In the genomic region with DNA sequence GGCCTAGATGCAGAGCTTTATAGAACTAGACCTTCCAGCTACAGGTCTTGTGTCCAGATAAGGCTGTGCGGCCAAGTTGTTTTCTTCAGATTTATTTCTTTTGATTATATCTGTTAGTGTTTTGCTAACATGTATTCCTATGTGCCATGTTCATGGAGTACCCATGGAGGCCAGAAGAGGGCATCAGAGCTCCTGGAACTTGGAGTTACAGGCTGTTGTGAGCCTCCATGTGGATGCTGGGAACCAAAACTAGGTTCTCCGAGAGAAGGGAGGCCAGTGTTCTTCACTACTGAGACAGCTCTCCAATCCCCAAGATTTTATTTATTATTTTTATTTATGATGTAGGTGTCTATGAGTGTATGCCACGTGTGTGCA, we compare ENCODE assay signal across 10 mouse cellular contexts. TPM values are rescaled to one million over a fixed set of nuclear protein-coding genes. Genes with fewer than 3 reads are reported as not detected.
DNase-seq lines count a peak whose midpoint lies in the region; ATAC-seq and TF ChIP-seq lines count a peak whose summit lies in the region.
"Had no signal": no experiment of that assay in that cellular context is flagged by ENCODE, and none has a peak within 500 bp of the region (broad histone marks: within the 10 kb centered on the region; RNA-seq: fewer than 3 reads in every experiment).

No protein-coding gene starts in this region.

- no peak overlapping the region for H3K4me2 ChIP-seq in kidney, postnatal 0 days (ENCODE audit: low read length)
- H3K4me2 ChIP-seq in intestine, postnatal 0 days (replicated peaks; ENCODE audit: low read depth): no peak overlapping the region
- H3K4me2 ChIP-seq: heart, embryonic 15.5 days had no signal

- WGBS in kidney, postnatal 0 days: 80% methylated on average over 3 of the region's 3 CpGs
- 80% methylated on average over 3 of the region's 3 CpGs for WGBS in intestine, postnatal 0 days

- H3K9me3 ChIP-seq in kidney, postnatal 0 days (replicated peaks; ENCODE audit: low read length): no peaks in the 10 kb centered on the region
- H3K9me3 ChIP-seq in E14TG2a.4 (ENCODE audit: low read length): no peaks in the 10 kb centered on the region
- H3K9me3 ChIP-seq in intestine, postnatal 0 days (ENCODE audit: control insufficient read depth): no peaks in the 10 kb centered on the region
- H3K9me3 ChIP-seq: heart, embryonic 15.5 days had no signal

- no peak overlapping the region for H3K9ac ChIP-seq in kidney, postnatal 0 days (ENCODE audit: low read depth, low read length)
- no peak overlapping the region for H3K9ac ChIP-seq in intestine, postnatal 0 days (ENCODE audit: low read depth, low read length)
- H3K9ac ChIP-seq: heart, embryonic 15.5 days had no signal

- H3K27ac ChIP-seq in kidney, postnatal 0 days: no peak overlapping the region
- peak overlapping the region; percentile 28; the same call in 1 of the 2 replicates for H3K27ac ChIP-seq in cortical plate, adult 2 months (ENCODE audit: insufficient read depth, low read length)
- no peak overlapping the region for H3K27ac ChIP-seq in intestine, postnatal 0 days (ENCODE audit: low read depth, low read length)

- no peak for TF ChIP-seq POLR2A in cortical plate, adult 2 months (IDR thresholded peaks at IDR 0.05; ENCODE audit: extremely low read depth, insufficient read depth, low read length)

- peak; percentile 51 for TF ChIP-seq CTCF in kidney, postnatal 0 days (IDR thresholded peaks at IDR 0.05; ENCODE audit: low read depth)
- TF ChIP-seq CTCF in E14TG2a.4 (conservative IDR thresholded peaks at IDR 0.05; ENCODE audit: low read length): peak; percentile 58
- no peak for TF ChIP-seq CTCF in cortical plate, adult 2 months (IDR thresholded peaks at IDR 0.05; ENCODE audit: extremely low read depth, insufficient read depth, low read length)
- TF ChIP-seq CTCF in intestine, postnatal 0 days (IDR thresholded peaks at IDR 0.05; ENCODE audit: low read depth): peak; percentile 54

- 0 out of 2 replicates have a peak, but pooled peaks cover 2% of the 10 kb centered on the region for H3K4me1 ChIP-seq in kidney, postnatal 0 days (replicated peaks; ENCODE audit: insufficient read depth, low read length)
- H3K4me1 ChIP-seq in E14TG2a.4 (replicated peaks; ENCODE audit: low read depth, low read length): peaks cover 75% of the 10 kb centered on the region
- H3K4me1 ChIP-seq in cortical plate, adult 2 months (ENCODE audit: control insufficient read depth, insufficient read depth, low read length): no peaks in the 10 kb centered on the region
- 0 out of 2 replicates have a peak, but pooled peaks cover 3% of the 10 kb centered on the region for H3K4me1 ChIP-seq in intestine, postnatal 0 days (replicated peaks; ENCODE audit: control insufficient read depth, insufficient read depth, low read length)

- no peak overlapping the region for H3K4me3 ChIP-seq in kidney, postnatal 0 days (replicated peaks; ENCODE audit: low read depth, low read length)
- H3K4me3 ChIP-seq in E14TG2a.4 (replicated peaks; ENCODE audit: low read length): no peak overlapping the region
- no peak overlapping the region for H3K4me3 ChIP-seq in cortical plate, adult 2 months (ENCODE audit: insufficient read depth, low read length)
- no peak overlapping the region for H3K4me3 ChIP-seq in intestine, postnatal 0 days (ENCODE audit: low read depth, low read length)
- H3K4me3 ChIP-seq: heart, embryonic 15.5 days had no signal

- H3K36me3 ChIP-seq in kidney, postnatal 0 days (ENCODE audit: insufficient read depth, low read length): peaks cover 33% of the 10 kb centered on the region
- H3K36me3 ChIP-seq in E14TG2a.4 (ENCODE audit: insufficient read depth, low read length): peaks cover 16% of the 10 kb centered on the region
- peaks cover 53% of the 10 kb centered on the region for H3K36me3 ChIP-seq in intestine, postnatal 0 days (ENCODE audit: control insufficient read depth, insufficient read depth)

- DNase-seq in kidney, postnatal 0 days (ENCODE audit: low spot score): no peak
- no peak for DNase-seq in kidney, postnatal 14 days
- no peak for DNase-seq in cerebellum, adult 18-20 months
- no peak for DNase-seq in left cerebral cortex, postnatal 25 days (ENCODE audit: low spot score in 2 of 2)
- DNase-seq in layer of hippocampus, postnatal 25 days (ENCODE audit: extremely low spot score in 1 of 2, low spot score in 1 of 2): no peak
- DNase-seq: lung, adult 18-20 months had no signal

- intact Hi-C loops in left cerebral cortex, postnatal 25 days (cut with DNase I): no loop called here

- no peaks in the 10 kb centered on the region for H3K27me3 ChIP-seq in kidney, postnatal 0 days (ENCODE audit: insufficient read depth, low read length)
- H3K27me3 ChIP-seq in E14TG2a.4 (ENCODE audit: insufficient read depth, low read length): no peaks in the 10 kb centered on the region
- H3K27me3 ChIP-seq in intestine, postnatal 0 days (replicated peaks; ENCODE audit: control insufficient read depth, insufficient read depth, low read length): no peaks in the 10 kb centered on the region
- H3K27me3 ChIP-seq: heart, embryonic 15.5 days had no signal

- no peak for ATAC-seq in kidney, postnatal 0 days (replicated peaks; ENCODE audit: low FRiP score, low read depth)
- no peak for ATAC-seq in intestine, postnatal 0 days

RNA-seq across cellular contexts. Expression of a gene that starts 13.5 kb away (rescaled TPM):
- 6.6 and 7.6 TPM in 2 replicates for polyA plus RNA-seq in kidney, postnatal 0 days (2015; fragmentation: Nextera tagmentation; extraction: Ambion mirVana)
- polyA plus RNA-seq in cortical plate, adult 2 months (2012; rRNA removed): 14.0 and 14.1 TPM in 2 replicates
- 10.6 and 12.0 TPM in 2 replicates for polyA plus RNA-seq in intestine, postnatal 0 days (2015; fragmentation: Nextera tagmentation; extraction: Ambion mirVana)
- 10 to 100 TPM; 11.2 to 15.3 TPM for total RNA-seq in left cerebral cortex, postnatal 25 days (2021)
- 10 to 100 TPM; 15.8 to 16.5 TPM for total RNA-seq in layer of hippocampus, postnatal 25 days (2021)

RNA-seq across cellular contexts. Expression of a gene that starts 22.5 kb away (rescaled TPM):
- 71.9 and 79.6 TPM in 2 replicates for polyA plus RNA-seq in kidney, postnatal 0 days (2015; fragmentation: Nextera tagmentation; extraction: Ambion mirVana)
- 67.7 and 68.6 TPM in 2 replicates for polyA plus RNA-seq in cortical plate, adult 2 months (2012; rRNA removed)
- 50.7 and 50.8 TPM in 2 replicates for polyA plus RNA-seq in intestine, postnatal 0 days (2015; fragmentation: Nextera tagmentation; extraction: Ambion mirVana)
- 10 to 100 TPM; 67.9 to 68.8 TPM for total RNA-seq in left cerebral cortex, postnatal 25 days (2021)
- total RNA-seq in layer of hippocampus, postnatal 25 days (2021): 10 to 100 TPM; 76.3 to 83.6 TPM

RNA-seq across cellular contexts. Expression of a gene that starts 22.7 kb away (rescaled TPM):
- 1.0 and 1.2 TPM in 2 replicates for polyA plus RNA-seq in kidney, postnatal 0 days (2015; fragmentation: Nextera tagmentation; extraction: Ambion mirVana)
- polyA plus RNA-seq in cortical plate, adult 2 months (2012; rRNA removed): 0.91 and 1.1 TPM in 2 replicates
- polyA plus RNA-seq in intestine, postnatal 0 days (2015; fragmentation: Nextera tagmentation; extraction: Ambion mirVana): 0.17 and 0.18 TPM in 2 replicates
- under 1 TPM; 0.66 to 0.71 TPM for total RNA-seq in left cerebral cortex, postnatal 25 days (2021)
- 1 to 10 TPM in 1 of 2 experiments, under 1 TPM in 1; 0.74 to 1.0 TPM for total RNA-seq in layer of hippocampus, postnatal 25 days (2021)

RNA-seq across cellular contexts. Expression of a gene that starts 34.2 kb away (rescaled TPM):
- 41.6 and 46.6 TPM in 2 replicates for polyA plus RNA-seq in kidney, postnatal 0 days (2015; fragmentation: Nextera tagmentation; extraction: Ambion mirVana)
- 4.4 and 6.3 TPM in 2 replicates for polyA plus RNA-seq in cortical plate, adult 2 months (2012; rRNA removed)
- 24.1 and 24.5 TPM in 2 replicates for polyA plus RNA-seq in intestine, postnatal 0 days (2015; fragmentation: Nextera tagmentation; extraction: Ambion mirVana)
- 1 to 10 TPM; 3.6 to 3.7 TPM for total RNA-seq in left cerebral cortex, postnatal 25 days (2021)
- 1 to 10 TPM; 4.0 to 4.2 TPM for total RNA-seq in layer of hippocampus, postnatal 25 days (2021)

RNA-seq across cellular contexts. Expression of a gene that starts 50.7 kb away (rescaled TPM):
- 1.5 and 2.0 TPM in 2 replicates for polyA plus RNA-seq in kidney, postnatal 0 days (2015; fragmentation: Nextera tagmentation; extraction: Ambion mirVana)
- polyA plus RNA-seq in cortical plate, adult 2 months (2012; rRNA removed): 0.69 and 0.85 TPM in 2 replicates
- 0.04 TPM in 1 of 2 replicates, not detected in the other for polyA plus RNA-seq in intestine, postnatal 0 days (2015; fragmentation: Nextera tagmentation; extraction: Ambion mirVana)
- total RNA-seq in left cerebral cortex, postnatal 25 days (2021): 1 to 10 TPM; 2.1 to 2.2 TPM
- 1 to 10 TPM in 1 of 2 experiments, under 1 TPM in 1; 0.86 to 1.8 TPM for total RNA-seq in layer of hippocampus, postnatal 25 days (2021)
